12 mouse cellular contexts compared by ENCODE assay signal in the genomic region with DNA sequence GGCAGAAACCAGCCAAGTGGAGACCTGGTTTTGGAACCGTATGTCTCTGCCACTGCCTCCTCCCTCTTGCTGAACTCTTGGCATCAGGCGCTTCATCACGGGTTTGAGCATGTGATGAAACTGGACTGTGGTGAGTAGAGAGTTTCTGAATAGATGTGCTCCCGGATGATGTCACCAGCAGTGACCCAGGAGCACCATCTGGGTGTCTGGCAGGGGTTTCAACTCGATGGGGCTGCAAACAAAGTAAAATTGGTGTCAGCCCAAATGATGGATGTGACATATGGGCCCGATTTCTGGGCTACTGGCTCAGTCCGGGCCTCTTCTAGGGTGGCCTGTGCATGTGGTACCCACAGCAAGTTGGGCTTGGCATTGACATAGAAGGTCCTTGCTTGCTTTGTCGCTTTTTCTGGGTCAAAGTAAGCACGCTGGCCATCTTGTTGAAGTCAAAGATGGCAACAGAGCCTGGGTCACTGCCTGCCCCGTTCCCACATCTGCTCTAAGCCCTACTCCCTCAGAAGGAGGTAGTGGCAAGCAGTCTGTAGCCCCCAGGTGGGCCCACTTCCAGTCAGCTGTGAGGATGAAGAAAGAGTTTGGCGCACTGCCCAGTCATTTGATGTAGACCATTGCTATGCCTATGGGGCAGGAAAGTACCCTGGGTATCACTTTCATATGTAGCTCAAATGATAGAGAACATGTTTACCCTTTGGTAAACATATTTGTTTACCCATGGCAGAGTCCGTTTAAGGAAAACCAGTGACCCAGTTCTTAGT.
DNase-seq lines count a peak whose midpoint lies in the region; ATAC-seq and TF ChIP-seq lines count a peak whose summit lies in the region.
"Had no signal": no experiment of that assay in that cellular context is flagged by ENCODE, and none has a peak within 500 bp of the region (broad histone marks: within the 10 kb centered on the region; RNA-seq: fewer than 3 reads in every experiment).

No protein-coding gene starts in this region.

- peaks cover 80% of the 10 kb centered on the region for H3K27me3 ChIP-seq in hindbrain, embryonic 14.5 days (ENCODE audit: control insufficient read depth, insufficient read depth, low read length)
- peaks cover 100% of the 10 kb centered on the region for H3K27me3 ChIP-seq in hindbrain, embryonic 10.5 days (ENCODE audit: insufficient read depth, poor library complexity, severe bottlenecking)
- H3K27me3 ChIP-seq in thymus, adult 2 months (ENCODE audit: control insufficient read depth, insufficient read depth, low read length): no peaks in the 10 kb centered on the region

- H3K4me2 ChIP-seq in hindbrain, embryonic 14.5 days (replicated peaks): no peak overlapping the region
- H3K4me2 ChIP-seq: liver, embryonic 11.5 days had no signal

- no peaks in the 10 kb centered on the region for H3K9me3 ChIP-seq in hindbrain, embryonic 14.5 days (ENCODE audit: control insufficient read depth, low read length)
- no peaks in the 10 kb centered on the region for H3K9me3 ChIP-seq in hindbrain, embryonic 10.5 days

- peak; percentile 21; the same call in 1 of the 2 replicates for ATAC-seq in hindbrain, embryonic 14.5 days (ENCODE audit: low FRiP score)
- peak; percentile 51 for ATAC-seq in cerebellum, adult (ENCODE audit: insufficient number of reproducible peaks, low FRiP score, low TSS enrichment)
- ATAC-seq: activated CD4-positive, CD25-positive, alpha-beta regulatory T cell, adult 4 months; inflammation-experienced regulatory T-cells, adult 6 months had no signal

- H3K4me3 ChIP-seq in hindbrain, embryonic 14.5 days (replicated peaks; ENCODE audit: low read length): no peak overlapping the region
- no peak overlapping the region for H3K4me3 ChIP-seq in hindbrain, embryonic 10.5 days
- no peak overlapping the region for H3K4me3 ChIP-seq in thymus, adult 2 months (ENCODE audit: control insufficient read depth, insufficient read depth, low read length)
- H3K4me3 ChIP-seq: megakaryocyte, embryonic 14.5 days had no signal

- H3K4me1 ChIP-seq in hindbrain, embryonic 14.5 days (replicated peaks; ENCODE audit: control insufficient read depth, insufficient read depth, low read length): 0 out of 2 replicates have a peak, but pooled peaks cover 5% of the 10 kb centered on the region
- H3K4me1 ChIP-seq in hindbrain, embryonic 10.5 days (replicated peaks): peaks cover 9% of the 10 kb centered on the region; the same call in 1 of the 2 replicates
- H3K4me1 ChIP-seq in thymus, adult 2 months (replicated peaks; ENCODE audit: control insufficient read depth, insufficient read depth, low read length): no peaks in the 10 kb centered on the region

- 71% methylated on average over 12 of the region's 12 CpGs for WGBS in hindbrain, embryonic 14.5 days
- WGBS in hindbrain, embryonic 10.5 days: 86% methylated on average over 12 of the region's 12 CpGs
- WGBS in thymus, adult 2 months: 90% methylated on average over 12 of the region's 12 CpGs

- no peak for DNase-seq in hindbrain, embryonic 14.5 days (ENCODE audit: low spot score)
- DNase-seq in hindbrain, embryonic 10.5 days (ENCODE audit: low spot score): no peak
- DNase-seq in A20 (ENCODE audit: low read depth, low spot score): peak; percentile 11
- peak; percentile 40 for DNase-seq in gastrocnemius, postnatal 25 days
- DNase-seq in thymus, adult 2 months: no peak
- DNase-seq in embryo, embryonic 9.5 days (ENCODE audit: extremely low spot score): no peak
- DNase-seq in frontal cortex, postnatal 25 days (ENCODE audit: low spot score in 2 of 2): no peak

- no peak overlapping the region for H3K27ac ChIP-seq in hindbrain, embryonic 14.5 days
- H3K27ac ChIP-seq in hindbrain, embryonic 10.5 days: no peak overlapping the region
- H3K27ac ChIP-seq in thymus, adult 2 months (ENCODE audit: control insufficient read depth, insufficient read depth, low read length): no peak overlapping the region

- no peaks in the 10 kb centered on the region for H3K36me3 ChIP-seq in hindbrain, embryonic 14.5 days (replicated peaks; ENCODE audit: control insufficient read depth, insufficient read depth)
- no peaks in the 10 kb centered on the region for H3K36me3 ChIP-seq in hindbrain, embryonic 10.5 days
- no peaks in the 10 kb centered on the region for H3K36me3 ChIP-seq in thymus, adult 2 months (ENCODE audit: control insufficient read depth, insufficient read depth, low read length)

- no peak for TF ChIP-seq CTCF in thymus, adult 2 months (IDR thresholded peaks at IDR 0.05; ENCODE audit: borderline replicate concordance, control insufficient read depth, extremely low read depth, insufficient read depth, low read length, poor library complexity)

- no peak overlapping the region for H3K9ac ChIP-seq in hindbrain, embryonic 14.5 days

- TF ChIP-seq POLR2A in thymus, adult 2 months (IDR thresholded peaks at IDR 0.05; ENCODE audit: control insufficient read depth, extremely low read depth, insufficient read depth, low read length, poor library complexity): no peak

Comparison
In these comparisons a context has a peak if more than half of its experiments do, and no peak if none do; other contexts are left out.
1. DNase-seq: peak in A20 (single experiment) and gastrocnemius, postnatal 25 days (single experiment); none in hindbrain, embryonic 14.5 days (single experiment), hindbrain, embryonic 10.5 days (single experiment), thymus, adult 2 months (single experiment), embryo, embryonic 9.5 days (single experiment) and frontal cortex, postnatal 25 days (0 of 2).